Mouse (Mus musculus): Measurements from ENCODE around the gene Has3.

DNA sequence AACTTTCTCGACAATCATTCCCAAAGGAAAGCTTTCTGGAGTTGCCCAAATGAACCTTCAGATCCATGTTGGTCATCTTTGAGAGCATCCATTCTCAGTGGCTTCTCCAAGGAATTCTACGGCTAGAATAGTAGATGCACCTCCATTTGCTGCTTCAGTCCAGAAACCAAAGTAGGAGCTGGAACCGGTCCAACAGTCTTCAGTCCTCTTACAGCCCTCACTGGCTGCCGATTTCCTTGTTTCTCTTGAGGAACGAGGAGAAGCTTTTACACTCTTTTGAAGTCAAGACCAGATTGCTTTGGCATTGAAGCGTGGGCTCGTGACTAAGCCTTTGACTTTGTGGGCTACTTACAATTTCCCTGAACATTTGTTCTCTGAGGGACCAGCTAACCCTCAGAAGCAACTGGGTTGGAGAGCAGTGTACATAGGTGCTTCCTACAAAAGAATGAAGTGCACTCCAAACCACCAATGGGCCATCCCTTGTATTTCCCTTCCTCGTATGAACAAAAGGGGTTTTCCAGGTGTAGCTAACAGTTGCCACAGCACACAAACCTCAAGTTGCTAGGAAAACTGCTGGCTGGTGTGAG, 10.2 kb downstream of the Has3 start:
- TF ChIP-seq POLR2A (IDR thresholded peaks at IDR 0.05; ENCODE audit: low read depth, low read length) (no peak), CTCF (IDR thresholded peaks at IDR 0.05; ENCODE audit: borderline replicate concordance, insufficient read depth, low read length) (no peak)

Data from embryonic fibroblast, embryonic 13.5 days (primary cell).